Mouse (Mus musculus): ENCODE measurements around the gene Bud13. TPM values are rescaled to one million over a fixed set of nuclear protein-coding genes. Genes with fewer than 3 reads are reported as not detected.

Gene Bud13
- total RNA-seq, 2 experiments from 2014 or later, result 10.9 to 12.3 TPM

DNA sequence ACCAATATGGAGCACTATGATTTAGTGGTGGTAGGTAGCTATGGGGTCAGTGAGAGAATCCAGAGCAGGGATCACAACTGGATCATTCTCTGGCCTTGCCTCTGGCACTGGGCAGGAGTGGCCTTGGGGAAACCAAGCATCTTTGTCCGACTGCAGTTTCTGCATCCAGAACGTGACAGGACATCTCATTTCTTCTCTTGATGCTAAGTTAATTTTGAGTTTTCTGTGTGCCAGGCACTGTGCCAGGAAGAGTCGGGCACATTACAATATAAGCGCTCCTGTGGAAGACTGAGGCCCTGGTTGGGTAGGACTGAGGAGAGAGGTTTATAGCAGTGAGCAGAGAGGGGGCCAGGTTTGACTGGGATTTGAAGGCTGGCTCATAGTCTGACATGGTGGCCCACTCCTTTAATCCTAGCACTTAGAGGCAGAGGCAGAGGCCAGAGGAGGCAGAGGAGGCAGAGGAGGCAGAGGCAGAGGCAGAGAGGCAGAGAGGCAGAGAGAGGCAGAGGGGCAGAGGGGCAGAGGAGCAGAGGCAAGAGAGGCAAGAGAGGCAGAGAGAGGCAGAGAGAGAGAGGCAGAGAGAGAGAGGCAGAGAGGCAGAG is 56.3 kb downstream of the Bud13 start:
- DNase-seq, result no peak

GRCm38 (mm10) chr9:46345887-46346665 is 63.3 kb downstream of the Bud13 start:
- no peak for DNase-seq

Other genes with a start within 250 kb of the Bud13 start
- gene Apoa1, start 54.4 kb upstream of the Bud13 start, total RNA-seq (2021), result under 1 TPM; 0.45 to 0.61 TPM
- gene Apoc3, start 47.4 kb upstream of the Bud13 start, total RNA-seq (2021), result not detected
- gene Apoa4, start 42.3 kb upstream of the Bud13 start, total RNA-seq (2021), result not detected
- gene Apoa5, start 14.4 kb upstream of the Bud13 start, total RNA-seq (2021), result not detected
- 10 to 100 TPM; 19.3 to 23.5 TPM for gene Zpr1, start 9.9 kb upstream of the Bud13 start, total RNA-seq (2021)
- not detected for gene 4931429L15Rik, start 37.0 kb downstream of the Bud13 start, total RNA-seq (2021)

Measured in heart, postnatal 4 days (tissue).